Mouse (Mus musculus) forebrain, embryonic 14.5 days (tissue): ENCODE measurements around the gene Cdkn1c. TPM values are rescaled to one million over a fixed set of nuclear protein-coding genes. Genes with fewer than 3 reads are reported as not detected.

Experiments
- ATAC-seq: fragments of 200-750 bp; cut with Nextera tagmentation; 2 replicates; pipeline ENCODE4 v1.8.0; 2017; ENCODE audit warnings: mild to moderate bottlenecking, moderate library complexity
- DNase-seq: peaks from one replicate; pipeline ENCODE4 v3.0.0-alpha.2; 2015; ENCODE audit warnings: low spot score
- H3K27ac ChIP-seq: fragments of 300-500 bp; sonication (generic); 2 replicates; pipeline ENCODE4 v1.5.1; 2014; ENCODE audit warnings: low read depth, mild to moderate bottlenecking, control low read depth, low read length, moderate library complexity
- H3K27me3 ChIP-seq: fragments of 300-500 bp; sonication (generic); replicated peaks from 2 replicates; pipeline ENCODE4 v1.6.1; 2014; ENCODE audit warnings: low read length, control low read depth, mixed read lengths; ENCODE audit not compliant: control insufficient read depth, insufficient read depth
- H3K36me3 ChIP-seq: fragments of 300-500 bp; sonication (generic); 2 replicates; pipeline ENCODE4 v1.6.1; 2014; ENCODE audit warnings: low read length, control low read depth; ENCODE audit not compliant: control insufficient read depth, insufficient read depth
- H3K4me1 ChIP-seq: fragments of 300-500 bp; sonication (generic); 2 replicates; pipeline ENCODE4 v1.6.1; 2014; ENCODE audit warnings: antibody characterized with exemption, low read length, control low read depth; ENCODE audit not compliant: control insufficient read depth, insufficient read depth
- H3K4me2 ChIP-seq: fragments of 300-500 bp; sonication (generic); 2 replicates; pipeline ENCODE4 v1.6.1; 2014; ENCODE audit warnings: mild to moderate bottlenecking, control low read depth, low read length
- H3K4me3 ChIP-seq: fragments of 300-500 bp; sonication (generic); 2 replicates; pipeline ENCODE4 v1.5.1; 2014; ENCODE audit warnings: low read depth, low read length, control low read depth
- H3K9ac ChIP-seq: fragments of 300-500 bp; sonication (generic); 2 replicates; pipeline ENCODE4 v1.6.1; 2014; ENCODE audit warnings: mild to moderate bottlenecking, low read length, control low read depth, moderate library complexity
- H3K9me3 ChIP-seq: fragments of 300-500 bp; sonication (generic); replicated peaks from 2 replicates; pipeline ENCODE4 v1.6.1; 2016; ENCODE audit warnings: low read length, control low read depth, mixed read lengths; ENCODE audit not compliant: control insufficient read depth
- WGBS: fragments of 180-500 bp; shearing (Covaris S2); extraction: QIAGEN DNeasy Blood & Tissue Kit; methylation state at CpG from one replicate; pipeline ENCODE4 v1.1.7; 2014; 5-methylcytosine and 5-hydroxymethylcytosine counted together
- polyA plus RNA-seq: library from polyadenylated mRNA; unstranded; fragments of >200 nt; fragmentation: Nextera tagmentation; extraction: Ambion mirVana; gene quantifications from 2 replicates; pipeline ENCODE4 v1.2.1, GENCODE M21; 2014

Gene Cdkn1c
- polyA plus RNA-seq, 1 experiment from 2014 or later, result 229 TPM

DNA sequence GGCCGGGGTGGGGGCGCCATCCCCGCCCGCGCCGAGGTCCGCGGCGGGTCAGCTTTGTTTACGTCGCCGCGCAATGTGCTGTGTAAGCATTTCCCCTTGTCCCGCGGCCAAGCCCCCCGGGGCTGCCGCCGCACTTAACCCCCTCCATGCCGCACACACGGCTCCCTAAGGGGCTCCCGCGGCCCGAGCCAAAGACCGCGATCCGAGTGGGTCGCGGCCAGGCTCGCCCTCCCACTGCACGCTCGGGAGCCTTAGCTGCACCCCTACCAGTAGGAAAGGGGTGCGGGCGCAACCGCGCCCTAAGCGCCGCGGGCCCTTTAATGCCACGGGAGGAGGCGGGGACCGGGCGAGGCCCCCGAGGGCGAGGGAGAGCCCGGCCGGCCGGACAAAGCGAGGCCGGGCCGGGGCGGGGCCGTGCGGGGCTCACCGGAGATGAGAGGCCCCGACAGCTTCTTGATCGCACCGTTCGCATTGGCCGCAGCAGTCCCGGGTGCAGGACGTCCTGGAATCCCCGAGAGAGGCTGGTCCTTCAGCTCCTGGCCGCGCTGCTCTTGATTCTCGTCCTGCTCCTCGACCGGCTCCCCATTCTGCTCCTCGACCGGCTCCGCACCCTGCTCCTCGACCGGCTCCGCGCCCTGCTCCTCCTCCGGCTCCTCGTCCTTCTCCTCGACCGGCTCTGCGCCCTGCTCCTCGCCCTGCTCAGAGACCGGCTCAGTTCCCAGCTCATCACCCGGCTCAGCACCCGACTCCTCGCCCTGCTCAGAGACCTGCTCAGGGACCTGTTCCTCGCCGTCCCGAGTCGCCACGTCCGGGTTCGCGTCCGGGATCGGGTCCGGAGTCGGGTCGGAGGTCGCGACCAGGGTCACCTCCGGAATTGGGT, 1.3 kb downstream of the Cdkn1c start:
- WGBS, result 43% methylated on average over 90 of the region's 100 CpGs
- Histone ChIP-seq H3K9me3 (peaks cover 6% of the 10 kb centered on the region; the same call in 1 of the 2 replicates), H3K36me3 (no peaks in the 10 kb centered on the region), H3K4me1 (no peaks in the 10 kb centered on the region), H3K4me2 (peak overlapping the region; percentile 54), H3K9ac (peak overlapping the region; percentile 65), H3K4me3 (peak overlapping the region; percentile 46), H3K27me3 (peaks cover 12% of the 10 kb centered on the region; the same call in 1 of the 2 replicates), H3K27ac (peak overlapping the region; percentile 40)
- no peak for DNase-seq
- no peak for ATAC-seq

DNA sequence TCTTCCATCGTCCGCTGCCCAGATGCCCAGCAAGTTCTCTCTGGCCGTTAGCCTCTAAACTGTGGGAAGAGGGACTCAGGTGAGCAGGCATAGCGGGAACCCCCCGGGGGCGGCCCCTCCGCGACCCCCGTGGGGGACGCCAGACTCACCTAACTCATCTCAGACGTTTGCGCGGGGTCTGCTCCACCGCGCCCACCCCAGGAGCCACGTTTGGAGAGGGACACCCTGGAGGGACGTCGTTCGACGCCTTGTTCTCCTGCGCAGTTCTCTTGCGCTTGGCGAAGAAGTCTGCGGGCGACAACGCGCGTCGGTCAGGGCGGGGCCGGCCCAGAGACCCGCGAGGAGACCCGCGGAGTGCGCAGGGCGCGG, 1.9 kb downstream of the Cdkn1c start:
- ATAC-seq, result no peak
- H3K27ac ChIP-seq, result 0 out of 2 replicates have a peak overlapping the region, but pooled peaks have one; percentile 40
- H3K9me3 ChIP-seq, result peaks cover 6% of the 10 kb centered on the region; the same call in 1 of the 2 replicates

DNA sequence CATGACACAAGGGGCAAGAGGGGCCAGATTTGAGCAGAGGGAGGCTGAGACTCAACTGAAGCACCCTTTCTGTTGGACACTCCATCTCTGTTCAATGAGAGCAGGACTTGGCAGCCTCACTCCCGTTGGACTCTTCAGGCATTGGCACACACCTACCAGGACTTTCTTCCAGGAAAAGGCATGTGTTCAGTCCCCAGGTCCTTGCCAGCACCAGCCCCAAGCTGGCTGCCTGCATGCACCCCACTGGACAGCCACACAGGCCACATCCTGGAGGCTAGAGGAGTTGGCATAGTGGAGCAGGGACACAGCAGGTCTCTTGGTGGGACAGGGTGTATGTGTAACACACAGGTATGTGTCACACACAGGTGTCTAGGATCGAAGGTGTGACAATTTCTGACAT, 13.7 kb downstream of the Cdkn1c start:
- ATAC-seq (no peak), DNase-seq (no peak)
- Histone ChIP-seq H3K9ac (no peak overlapping the region), H3K4me1 (peaks cover 8% of the 10 kb centered on the region; the same call in 1 of the 2 replicates), H3K4me3 (no peak overlapping the region), H3K4me2 (no peak overlapping the region), H3K27ac (no peak overlapping the region), H3K36me3 (no peaks in the 10 kb centered on the region), H3K27me3 (peaks cover 22% of the 10 kb centered on the region), H3K9me3 (no peaks in the 10 kb centered on the region)
- WGBS, result 62% methylated on average over 2 of the region's 2 CpGs

More for the DNA sequence above, 1.9 kb downstream of the Cdkn1c start:
- Histone ChIP-seq H3K4me3 (peak overlapping the region; percentile 46), H3K4me2 (peak overlapping the region; percentile 54), H3K27me3 (peaks cover 12% of the 10 kb centered on the region; the same call in 1 of the 2 replicates), H3K36me3 (no peaks in the 10 kb centered on the region), H3K4me1 (no peaks in the 10 kb centered on the region), H3K9ac (peak overlapping the region; percentile 65)
- 29% methylated on average over 38 of the region's 38 CpGs for WGBS
- no peak for DNase-seq

DNA sequence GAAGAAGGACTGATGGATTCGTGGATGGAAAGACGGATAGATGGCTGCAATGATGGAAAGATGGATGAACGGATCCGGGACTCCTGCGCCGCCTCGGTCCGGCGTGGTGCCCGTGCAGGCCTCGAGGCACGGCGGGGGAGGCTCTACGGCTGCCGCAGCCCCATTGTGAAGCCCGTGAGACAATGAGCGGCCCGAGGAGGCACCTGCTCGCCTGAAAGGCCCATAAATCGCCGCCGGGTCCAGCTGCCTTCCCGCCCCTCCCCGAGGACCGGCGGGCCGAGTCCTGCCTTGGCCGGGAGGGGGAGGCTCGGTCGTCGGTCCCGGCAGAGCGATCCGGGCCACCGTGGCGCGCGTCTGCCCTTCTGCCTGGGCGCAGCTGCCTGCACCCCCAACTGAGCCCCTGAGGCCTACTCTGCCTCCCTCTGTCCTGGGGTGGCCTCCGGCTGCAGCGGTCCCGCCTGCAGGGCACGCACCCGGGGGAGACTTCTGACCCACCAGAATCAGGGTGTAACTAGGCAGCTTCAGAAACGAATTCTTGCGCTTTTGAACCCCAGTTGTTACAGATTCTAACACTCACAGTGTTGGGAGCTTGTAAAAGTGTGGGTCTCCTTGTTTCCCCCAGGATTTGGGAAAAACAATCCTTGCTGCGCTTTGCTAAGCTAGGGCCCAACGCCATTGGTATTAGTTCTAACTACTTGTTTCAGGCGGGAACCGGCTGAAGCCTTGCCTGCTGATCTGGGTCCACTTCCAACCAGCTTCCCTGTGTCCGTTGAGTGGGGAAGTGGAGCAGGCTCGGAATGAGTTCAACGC, 15.0 kb downstream of the Cdkn1c start:
- H3K36me3 ChIP-seq, result no peaks in the 10 kb centered on the region
- no peaks in the 10 kb centered on the region for H3K9me3 ChIP-seq
- peak overlapping the region; percentile 28 for H3K4me3 ChIP-seq
- peak overlapping the region; percentile 56 for H3K4me2 ChIP-seq
- peak; percentile 54 for ATAC-seq
- no peak for DNase-seq
- peak overlapping the region; percentile 76 for H3K27ac ChIP-seq
- H3K9ac ChIP-seq, result peak overlapping the region; percentile 62
- H3K27me3 ChIP-seq, result peaks cover 22% of the 10 kb centered on the region
- peaks cover 8% of the 10 kb centered on the region; the same call in 1 of the 2 replicates for H3K4me1 ChIP-seq
- 4% methylated on average over 48 of the region's 53 CpGs for WGBS

DNA sequence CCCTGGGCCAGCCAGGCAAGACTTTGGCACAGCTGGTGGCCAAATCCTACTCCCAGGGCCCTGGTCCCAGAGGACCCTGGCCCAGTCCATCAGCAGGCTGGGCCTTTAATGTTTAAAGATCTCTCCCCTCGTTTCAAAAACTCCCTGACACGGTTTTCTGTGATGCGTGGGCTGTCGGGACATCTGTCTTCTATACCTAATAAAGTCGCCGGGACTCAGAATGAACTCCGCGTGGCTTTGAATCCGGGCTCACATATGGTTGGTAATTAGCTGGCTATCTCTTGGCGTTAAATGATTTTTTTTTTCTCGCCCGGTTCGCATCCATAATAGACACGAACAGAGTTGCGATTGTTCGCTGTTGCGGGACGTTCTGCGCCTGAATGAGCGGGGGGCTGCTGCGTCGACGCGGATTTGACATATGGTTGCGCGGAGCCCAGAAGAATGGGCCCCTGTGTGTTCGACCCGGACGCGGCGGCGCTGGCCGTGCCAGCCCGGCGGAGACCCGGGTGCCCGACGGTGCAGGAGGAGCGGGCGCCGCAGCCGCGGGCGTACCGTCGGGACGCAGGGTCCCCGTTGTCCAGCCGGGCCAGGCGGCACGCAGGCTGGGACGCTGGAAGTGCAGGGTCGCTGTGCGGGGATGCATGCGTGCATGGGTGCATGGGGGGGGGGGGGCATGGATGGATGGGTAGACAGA, 15.7 kb downstream of the Cdkn1c start:
- Histone ChIP-seq H3K4me2 (peak overlapping the region; percentile 56), H3K4me1 (peaks cover 8% of the 10 kb centered on the region; the same call in 1 of the 2 replicates), H3K36me3 (no peaks in the 10 kb centered on the region), H3K27ac (peak overlapping the region; percentile 76), H3K9me3 (no peaks in the 10 kb centered on the region), H3K9ac (peak overlapping the region; percentile 62), H3K4me3 (peak overlapping the region; percentile 28), H3K27me3 (peaks cover 30% of the 10 kb centered on the region)
- ATAC-seq, result peak; percentile 82
- under 1% methylated on average over 55 of the region's 55 CpGs for WGBS
- DNase-seq, result peak; percentile 77

DNA sequence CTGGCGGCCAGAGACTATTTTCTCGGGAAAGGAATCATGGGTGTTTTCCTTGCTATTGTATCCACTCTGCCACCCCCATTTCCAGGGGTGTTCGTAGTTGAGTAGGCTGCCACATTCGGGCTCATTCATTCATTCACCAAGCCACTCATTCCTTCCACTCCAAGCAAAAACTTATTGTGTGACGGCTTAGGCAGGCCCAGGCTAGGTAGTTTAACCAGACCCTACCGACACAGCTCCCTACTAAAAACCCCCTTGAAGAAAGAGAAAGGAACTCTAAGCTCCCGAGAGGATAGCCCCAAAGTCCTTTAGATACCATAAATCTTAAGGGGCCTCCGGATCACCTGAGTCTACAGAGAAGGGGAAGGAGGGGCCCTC, 16.3 kb downstream of the Cdkn1c start:
- Histone ChIP-seq H3K27ac (peak overlapping the region; percentile 76), H3K36me3 (no peaks in the 10 kb centered on the region), H3K9me3 (no peaks in the 10 kb centered on the region), H3K9ac (no peak overlapping the region), H3K4me2 (peak overlapping the region; percentile 56), H3K4me3 (no peak overlapping the region), H3K27me3 (peaks cover 31% of the 10 kb centered on the region), H3K4me1 (peaks cover 8% of the 10 kb centered on the region; the same call in 1 of the 2 replicates)
- WGBS, result 13% methylated on average over 8 of the region's 8 CpGs
- DNase-seq, result no peak
- no peak for ATAC-seq

DNA sequence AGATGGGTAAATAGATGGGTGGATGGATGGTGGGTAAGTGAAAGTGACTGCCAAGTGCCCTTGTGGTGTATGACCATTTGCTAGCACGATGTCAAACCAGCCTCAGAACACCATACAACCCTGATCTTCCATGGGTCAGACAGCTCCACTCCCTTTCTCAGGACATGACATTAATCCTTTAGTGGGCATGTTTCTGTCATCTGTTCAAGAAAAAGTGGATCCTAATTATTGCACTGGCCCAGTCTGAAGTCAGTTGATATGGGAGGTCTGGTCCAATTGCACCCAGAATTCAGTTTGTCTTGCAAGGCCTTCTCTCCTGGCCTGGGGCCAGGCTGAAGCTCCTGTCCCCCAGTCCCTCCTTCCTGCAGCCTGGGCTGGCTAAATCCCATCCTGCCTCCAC, 21.9 kb downstream of the Cdkn1c start:
- H3K27me3 ChIP-seq, result peaks cover 29% of the 10 kb centered on the region
- H3K9ac ChIP-seq, result no peak overlapping the region
- no peaks in the 10 kb centered on the region for H3K36me3 ChIP-seq
- ATAC-seq, result no peak
- peak overlapping the region; percentile 80 for H3K4me2 ChIP-seq
- DNase-seq, result no peak
- no peaks in the 10 kb centered on the region for H3K9me3 ChIP-seq
- H3K4me1 ChIP-seq, result peaks cover 9% of the 10 kb centered on the region
- no peak overlapping the region for H3K4me3 ChIP-seq
- 63% methylated on average over 1 of the region's 1 CpGs for WGBS
- H3K27ac ChIP-seq, result no peak overlapping the region

DNA sequence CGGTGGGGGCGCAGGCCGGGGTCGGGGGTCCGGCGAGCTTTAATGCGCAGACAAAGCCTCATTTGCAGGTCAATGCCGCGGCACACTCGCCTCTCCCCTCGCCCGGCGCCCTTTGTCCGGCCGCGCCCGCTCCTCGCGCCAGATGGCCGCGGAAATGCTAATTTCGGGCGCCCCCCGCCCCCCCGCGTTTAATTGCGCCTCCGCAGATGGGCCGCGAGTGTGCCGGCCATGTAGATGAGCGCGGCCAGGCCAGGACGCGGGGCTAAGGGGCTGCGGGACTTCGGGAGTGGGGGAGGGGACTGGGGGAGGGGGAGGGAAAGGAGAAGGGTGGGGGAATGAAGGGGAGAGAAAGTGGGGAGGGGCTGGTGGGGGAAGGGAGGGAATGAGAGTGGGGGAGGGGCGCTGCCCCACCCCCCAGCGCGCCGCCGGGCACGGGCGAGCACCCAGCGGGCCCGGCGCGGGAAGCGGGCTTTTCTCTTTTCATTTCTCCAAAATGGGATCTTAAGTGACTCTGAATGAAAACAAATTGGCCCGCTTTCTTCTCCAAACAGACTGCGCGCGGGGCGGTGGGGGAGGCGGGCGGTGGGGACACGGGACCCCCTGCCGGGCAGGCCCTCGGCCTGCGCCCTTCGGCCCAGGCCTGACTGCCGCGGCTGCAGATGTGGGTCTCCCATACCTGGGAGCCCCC, 22.8 kb downstream of the Cdkn1c start:
- peak overlapping the region; percentile 38 for H3K4me3 ChIP-seq
- under 1% methylated on average over 57 of the region's 63 CpGs for WGBS
- H3K9ac ChIP-seq, result peak overlapping the region; percentile 69
- peak; percentile 71 for DNase-seq
- peak overlapping the region; percentile 48; the same call in 1 of the 2 replicates for H3K27ac ChIP-seq
- peaks cover 29% of the 10 kb centered on the region for H3K27me3 ChIP-seq
- peak; percentile 66 for ATAC-seq
- peaks cover 9% of the 10 kb centered on the region for H3K4me1 ChIP-seq
- H3K4me2 ChIP-seq, result peak overlapping the region; percentile 80
- H3K9me3 ChIP-seq, result no peaks in the 10 kb centered on the region
- no peaks in the 10 kb centered on the region for H3K36me3 ChIP-seq
